Mouse (Mus musculus): ENCODE results near the gene Acot13. TPM values are rescaled to one million over a fixed set of nuclear protein-coding genes. Genes with fewer than 3 reads are reported as not detected.

Acot13 gene
- total RNA-seq (2023; ENCODE audit: inconsistent age), result 16.2 to 21.2 TPM (median 19.7 TPM) in 4 replicates

GRCm38 (mm10) chr13:24831353-24832130 lies at the start of gene Acot13, which contains the start of gene Tdp2:
Acot13 (minus strand) TSS chr13:24831540.
Tdp2 (plus strand) TSS chr13:24831679.

GRCm38 (mm10) chr13:24844983-24845955 lies 13.9 kb upstream of the Acot13 start, which contains the start of gene D130043K22Rik:
D130043K22Rik (plus strand) TSS chr13:24845135.

GRCm38 (mm10) chr13:24801308-24801921 lies 29.9 kb downstream of the Acot13 start, which contains the start of gene BC005537:
BC005537 (plus strand) TSS chr13:24801657.

Other genes with a start within 250 kb of the Acot13 start
- gene Ripor2, start 249.4 kb downstream of the Acot13 start, total RNA-seq (2023; ENCODE audit: inconsistent age), result 465 to 553 TPM (median 513 TPM) in 4 replicates
- 0.83 to 2.5 TPM (median 1.2 TPM) in 4 replicates for gene Armh2, start 90.3 kb downstream of the Acot13 start, total RNA-seq (2023; ENCODE audit: inconsistent age)
- 6.1 to 12.2 TPM (median 7.1 TPM) in 4 replicates for gene Gmnn, start 69.6 kb downstream of the Acot13 start, total RNA-seq (2023; ENCODE audit: inconsistent age)
- 156 to 189 TPM (median 164 TPM) in 4 replicates for gene BC005537, start 29.9 kb downstream of the Acot13 start, total RNA-seq (2023; ENCODE audit: inconsistent age)
- gene Tdp2, start 139 bp upstream of the Acot13 start, total RNA-seq (2023; ENCODE audit: inconsistent age), result 61.6 to 68.4 TPM (median 66.6 TPM) in 4 replicates
- gene D130043K22Rik, start 13.6 kb upstream of the Acot13 start, total RNA-seq (2023; ENCODE audit: inconsistent age), result not detected in 4 replicates
- 0.12 to 0.32 TPM (median 0.20 TPM) in 4 replicates for gene Aldh5a1, start 106.1 kb upstream of the Acot13 start, total RNA-seq (2023; ENCODE audit: inconsistent age)
- gene Gpld1, start 111.6 kb upstream of the Acot13 start, total RNA-seq (2023; ENCODE audit: inconsistent age), result not detected in 4 replicates
- 49.7 to 56.7 TPM (median 51.1 TPM) in 4 replicates for gene Mrs2, start 188.8 kb upstream of the Acot13 start, total RNA-seq (2023; ENCODE audit: inconsistent age)
- not detected in 4 replicates for gene Dcdc2a, start 224.5 kb upstream of the Acot13 start, total RNA-seq (2023; ENCODE audit: inconsistent age)

Data from B cell, adult (primary cell).